Mouse (Mus musculus): ENCODE data around the gene B3galnt1. TPM values are rescaled to one million over a fixed set of nuclear protein-coding genes. Genes with fewer than 3 reads are reported as not detected.
"Not testable (repeated sequence)": the region's sequence is repeated elsewhere in the genome, so short reads cannot be mapped to it uniquely, and the experiment has no call there.

Gene B3galnt1
- total RNA-seq, 2 experiments from 2014 or later = 2.8 to 3.2 TPM

DNA sequence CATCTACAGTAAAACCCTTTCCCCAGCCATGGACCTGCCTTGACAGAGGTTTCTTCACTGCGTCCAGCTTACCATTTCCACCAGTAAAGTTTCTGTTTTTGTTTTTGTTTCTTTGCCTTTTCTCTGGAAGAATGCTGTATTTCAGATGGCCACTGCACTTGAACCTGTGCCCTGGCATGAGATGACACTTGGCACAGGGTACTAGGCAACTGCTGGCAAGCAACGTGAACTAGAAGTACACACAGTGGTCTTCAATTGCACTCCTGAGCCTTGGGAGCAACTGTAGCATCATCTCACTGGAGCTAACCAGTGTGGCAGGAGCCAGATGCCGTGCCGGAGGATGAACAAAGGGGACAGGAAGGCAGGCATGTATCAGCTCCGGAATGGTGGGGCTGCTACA, 26.2 kb downstream of the B3galnt1 start:
- DNase-seq = no peak
- intact Hi-C loops (cut with DNase I) = no loop called here

DNA sequence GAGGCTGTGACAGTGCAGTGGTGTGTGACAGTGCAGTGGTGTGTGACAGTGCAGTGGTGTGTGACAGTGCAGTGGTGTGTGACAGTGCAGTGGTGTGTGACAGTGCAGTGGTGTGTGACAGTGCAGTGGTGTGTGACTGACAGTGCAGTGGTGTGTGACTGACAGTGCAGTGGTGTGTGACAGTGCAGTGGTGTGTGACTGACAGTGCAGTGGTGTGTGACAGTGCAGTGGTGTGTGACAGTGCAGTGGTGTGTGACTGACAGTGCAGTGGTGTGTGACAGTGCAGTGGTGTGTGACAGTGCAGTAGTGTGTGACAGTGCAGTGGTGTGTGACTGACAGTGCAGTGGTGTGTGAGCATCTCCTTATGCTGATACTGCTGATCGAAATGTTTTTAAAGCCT, 33.2 kb downstream of the B3galnt1 start:
- DNase-seq; intact Hi-C loops (cut with DNase I): not testable (repeated sequence)

DNA sequence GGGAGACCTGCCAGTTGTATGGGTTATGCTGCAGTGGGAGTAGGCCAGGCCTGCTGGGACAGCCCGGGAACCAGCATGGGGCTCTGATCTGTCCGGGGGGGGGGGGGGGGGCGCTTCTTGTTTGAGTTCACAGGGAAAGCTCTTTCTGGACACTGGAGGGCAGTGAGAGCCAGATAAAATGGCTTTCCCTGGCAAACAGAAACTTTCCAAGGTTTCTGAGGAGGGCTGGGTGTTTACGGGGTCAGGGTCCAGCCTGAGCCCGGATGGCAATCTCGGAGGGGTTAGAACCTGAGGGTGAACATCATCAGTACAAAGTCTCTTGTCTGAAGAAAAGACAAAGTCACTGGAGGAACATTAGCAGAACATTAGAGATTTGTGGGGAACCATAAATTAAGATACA, 35.4 kb downstream of the B3galnt1 start:
- intact Hi-C loops (cut with DNase I) = no loop called here
- no peak for DNase-seq

DNA sequence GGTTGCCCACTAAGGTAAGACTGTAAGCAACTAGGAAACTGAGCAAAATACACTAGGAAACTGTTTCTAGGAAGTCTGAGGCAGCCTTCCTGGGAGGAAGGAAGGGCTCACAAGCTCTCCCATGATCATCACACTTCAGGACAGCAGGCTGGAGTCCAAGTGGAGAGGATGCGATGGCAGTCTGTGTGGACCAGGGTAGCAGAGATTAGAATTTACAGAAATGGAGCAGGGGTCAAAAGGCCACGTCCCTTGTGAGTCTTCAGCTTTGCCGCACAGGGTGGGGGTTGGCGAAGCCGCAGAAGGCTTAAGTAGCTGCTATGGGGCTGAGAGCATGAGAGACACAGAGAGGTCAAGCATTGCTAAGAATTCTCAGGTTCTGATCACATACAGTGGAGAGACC, 37.1 kb downstream of the B3galnt1 start:
- DNase-seq = peak; percentile 11 to 14
- intact Hi-C loops (cut with DNase I) = no loop called here

DNA sequence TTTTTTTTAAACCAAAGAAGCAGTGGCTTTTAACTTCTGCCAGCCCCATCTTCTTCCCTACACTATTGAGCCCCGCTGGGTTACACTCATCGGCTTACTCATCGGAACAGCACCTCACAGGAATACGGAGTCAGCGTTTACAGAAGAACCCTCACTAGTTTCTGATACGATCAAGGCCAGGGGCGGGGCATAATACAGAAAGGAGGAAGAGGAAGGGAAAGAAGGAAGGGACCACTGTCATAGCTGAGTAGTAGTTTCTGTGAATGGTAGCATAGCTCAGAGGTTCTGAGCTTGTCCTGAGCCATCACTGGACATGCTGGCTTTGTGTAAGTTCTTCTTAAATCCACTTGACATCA, 38.8 kb downstream of the B3galnt1 start:
- intact Hi-C loops (cut with DNase I) = no loop called here
- DNase-seq = no peak

DNA sequence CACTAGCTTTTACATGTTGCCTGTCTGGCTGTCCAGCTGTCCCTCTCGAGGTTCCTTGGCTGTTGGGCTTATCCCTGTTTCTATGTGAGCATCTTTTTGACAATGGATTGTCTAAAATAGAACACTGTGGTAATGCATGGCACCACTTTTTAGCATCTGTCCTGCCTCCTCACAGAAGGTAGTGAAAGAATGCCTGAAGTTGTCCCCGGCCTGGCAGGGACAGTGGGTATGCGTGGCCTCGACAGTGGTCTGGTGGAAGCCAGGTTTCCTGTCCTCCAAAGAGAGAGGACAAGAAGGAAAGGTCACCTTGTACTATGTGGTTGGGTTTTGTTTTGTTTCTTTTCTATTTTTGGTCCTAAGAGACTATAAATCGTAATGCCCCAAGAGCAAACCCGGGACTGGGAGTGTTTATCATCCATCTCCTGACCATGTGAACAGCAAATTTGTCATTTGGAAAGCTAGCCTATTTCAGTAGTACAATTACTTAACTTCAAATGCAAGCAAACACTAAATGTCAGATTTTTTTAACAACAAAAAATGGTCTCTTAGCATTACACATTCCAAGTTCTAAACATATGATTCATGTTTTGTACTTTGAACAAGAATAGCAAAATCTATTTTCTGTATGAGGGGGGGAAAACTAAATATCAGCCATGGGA, 39.3 kb downstream of the B3galnt1 start:
- intact Hi-C loops (cut with DNase I) = no loop called here

DNA sequence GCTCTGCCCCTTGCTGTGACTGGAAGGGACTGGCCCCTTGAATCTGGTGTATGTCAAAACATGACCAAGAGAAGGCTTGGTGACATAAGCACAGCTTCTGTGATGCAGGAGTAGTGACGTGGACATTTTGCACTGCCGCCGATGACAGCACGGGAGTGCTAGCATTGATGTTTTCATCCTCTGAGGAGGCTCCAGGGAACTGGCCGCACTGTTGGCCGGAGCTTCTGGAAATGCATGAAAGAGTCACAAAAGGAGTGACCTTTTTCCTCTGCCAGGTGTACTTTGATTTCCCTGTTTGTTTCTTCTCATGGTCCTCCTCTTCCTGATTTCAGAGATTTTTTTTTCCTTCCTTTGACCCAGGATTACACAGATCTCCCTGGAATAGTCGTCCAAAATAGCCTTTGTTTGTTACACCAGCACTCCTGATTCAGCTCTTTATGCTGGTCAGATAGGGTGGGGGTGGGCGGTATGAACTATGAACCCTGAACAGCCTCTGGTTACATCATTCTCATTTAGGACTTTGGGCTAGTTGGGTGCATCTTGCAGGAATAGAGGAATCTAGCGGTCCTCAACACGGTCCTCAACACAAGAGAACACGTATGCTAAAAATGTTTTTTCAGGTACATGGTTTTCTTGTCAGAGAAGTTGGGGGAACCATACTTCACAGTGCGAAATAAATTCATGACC, 42.5 kb downstream of the B3galnt1 start:
- no peak for DNase-seq
- intact Hi-C loops (cut with DNase I) = no loop called here

More for the DNA sequence above, 39.3 kb downstream of the B3galnt1 start:
- no peak for DNase-seq

DNA sequence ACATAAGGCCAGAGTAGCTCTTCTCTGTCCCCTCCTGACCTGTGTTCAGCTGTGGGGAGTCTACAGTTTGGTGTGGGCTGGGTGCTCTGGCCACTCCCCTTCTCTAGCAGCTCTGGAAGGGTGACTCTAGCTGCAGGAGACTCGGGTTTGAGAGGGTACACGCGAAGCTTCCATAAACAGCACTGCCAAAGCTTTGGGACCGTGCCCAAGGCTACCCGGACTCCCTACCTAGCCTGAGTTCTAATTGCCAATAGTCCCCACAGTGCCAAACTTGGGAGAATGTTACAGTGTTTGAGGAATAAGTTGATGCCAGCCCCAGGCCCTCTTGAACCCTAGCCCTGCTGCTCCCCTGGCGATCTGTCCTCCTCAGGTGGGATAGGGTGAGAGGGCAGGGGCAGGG, 43.2 kb downstream of the B3galnt1 start:
- intact Hi-C loops (cut with DNase I) = no loop called here
- no peak for DNase-seq

DNA sequence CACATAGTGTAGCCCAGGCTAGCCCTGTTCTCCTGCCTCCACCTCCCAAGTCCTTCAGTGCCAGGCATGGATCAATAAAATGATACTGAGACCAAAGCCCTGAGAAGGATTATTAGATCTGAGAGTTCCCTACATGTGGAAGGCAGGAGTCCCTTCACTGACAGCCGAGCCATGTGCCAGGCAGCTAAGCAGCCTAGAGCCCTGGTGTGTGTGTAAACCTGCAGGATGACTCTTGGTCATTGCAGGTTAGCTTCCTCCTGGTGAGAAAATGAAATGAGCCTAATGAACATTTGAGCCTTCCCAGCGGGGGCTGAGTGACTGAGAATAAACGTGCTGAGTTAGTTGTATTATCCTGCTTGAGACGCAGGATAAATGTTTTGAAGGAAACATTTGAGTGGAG, 49.2 kb downstream of the B3galnt1 start:
- intact Hi-C loops (cut with DNase I) = no loop called here
- DNase-seq = no peak

DNA sequence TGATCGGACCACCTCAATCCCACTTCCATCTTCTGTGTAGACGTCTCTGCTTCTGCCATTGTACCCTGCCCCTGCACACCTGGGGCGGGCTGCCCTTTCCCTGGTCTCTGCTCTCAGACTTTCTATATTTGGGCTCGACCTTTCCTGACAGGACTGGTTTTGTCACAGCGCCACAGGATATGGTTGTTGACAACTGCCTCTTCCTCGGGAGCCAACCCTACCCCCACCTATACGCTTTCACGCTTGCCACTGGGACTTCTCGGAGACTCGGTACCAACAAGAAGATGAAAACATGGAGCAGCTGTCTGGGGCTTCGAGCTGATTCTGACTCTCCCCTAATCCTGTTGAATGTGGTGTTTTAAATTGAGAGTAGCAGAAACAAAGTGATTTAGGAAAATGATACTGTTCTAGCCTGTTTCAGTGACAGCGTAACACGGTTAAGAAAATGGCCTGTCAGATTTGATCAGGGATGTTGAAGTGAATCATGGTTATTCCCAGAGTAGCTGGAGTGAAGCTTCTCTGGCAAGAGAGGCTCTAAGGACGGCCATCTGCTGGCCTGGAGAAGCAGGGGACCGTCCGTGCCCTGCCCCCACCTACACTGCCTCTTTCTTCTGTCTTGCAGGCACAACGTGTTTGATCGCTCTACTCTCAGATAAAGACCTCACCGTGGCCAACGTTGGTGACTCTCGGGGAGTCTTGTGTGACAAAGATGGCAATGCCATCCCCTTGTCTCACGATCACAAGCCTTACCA, 49.9 kb downstream of the B3galnt1 start:
- no peak for DNase-seq
- intact Hi-C loops (cut with DNase I) = no loop called here

DNA sequence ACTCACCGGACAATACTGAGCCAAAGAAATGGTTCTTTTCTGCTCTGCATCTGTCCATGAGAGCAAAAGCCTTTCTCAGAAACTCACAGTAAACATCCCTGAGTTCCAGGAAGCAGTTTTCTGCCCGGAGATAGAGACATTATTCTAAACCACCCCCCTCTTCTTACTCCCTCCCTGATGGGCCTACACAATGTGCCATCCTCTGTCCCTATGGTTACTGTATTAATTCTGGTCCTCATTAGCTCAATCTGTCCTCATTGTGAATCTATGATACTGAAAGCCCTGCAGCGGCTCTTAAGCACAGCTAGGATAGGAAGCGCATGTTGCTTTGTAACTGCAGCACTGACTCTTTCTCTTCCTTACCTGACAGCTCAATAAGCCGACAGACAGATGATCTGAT, 53.7 kb downstream of the B3galnt1 start:
- no peak for DNase-seq
- intact Hi-C loops (cut with DNase I) = no loop called here

DNA sequence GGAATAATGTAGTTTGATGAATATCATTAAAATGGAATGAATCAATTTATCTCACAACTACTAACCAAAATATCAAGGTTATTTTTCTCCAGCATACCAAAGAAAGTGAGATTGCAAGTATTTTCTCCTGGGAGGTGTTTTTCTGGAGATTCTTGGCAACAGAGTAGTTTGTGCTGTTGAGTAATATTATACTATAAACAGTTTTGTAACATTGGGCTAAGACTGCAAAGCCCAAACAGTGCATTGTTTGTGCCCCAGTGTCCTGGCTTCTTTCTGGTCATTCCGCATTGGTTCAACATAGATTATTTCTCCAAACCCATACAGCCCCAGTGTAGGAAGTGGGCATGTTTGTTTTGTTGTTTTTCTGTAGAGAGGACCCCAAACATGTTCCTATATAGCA, 55.0 kb downstream of the B3galnt1 start:
- no peak for DNase-seq
- intact Hi-C loops (cut with DNase I) = no loop called here

DNA sequence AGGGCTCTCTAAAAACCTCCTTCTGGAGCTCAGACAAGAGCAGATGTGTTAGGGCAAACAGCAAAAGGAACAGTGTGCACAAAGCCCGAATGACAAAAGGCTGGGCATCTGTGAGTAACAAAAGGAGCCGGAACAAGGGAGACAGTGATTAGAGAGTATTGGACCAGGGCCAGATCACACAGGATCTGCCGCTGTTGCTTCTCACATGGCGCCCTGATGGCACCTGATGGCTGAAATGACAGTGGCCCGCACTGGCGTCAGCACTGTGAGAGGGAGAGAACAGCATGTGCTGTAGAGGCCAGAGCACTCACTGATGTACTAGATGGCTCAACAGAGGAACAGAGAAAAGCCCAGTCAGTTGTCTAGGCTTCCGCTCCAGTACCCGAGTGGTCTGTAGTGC, 55.8 kb downstream of the B3galnt1 start:
- no peak for DNase-seq
- intact Hi-C loops (cut with DNase I) = no loop called here

DNA sequence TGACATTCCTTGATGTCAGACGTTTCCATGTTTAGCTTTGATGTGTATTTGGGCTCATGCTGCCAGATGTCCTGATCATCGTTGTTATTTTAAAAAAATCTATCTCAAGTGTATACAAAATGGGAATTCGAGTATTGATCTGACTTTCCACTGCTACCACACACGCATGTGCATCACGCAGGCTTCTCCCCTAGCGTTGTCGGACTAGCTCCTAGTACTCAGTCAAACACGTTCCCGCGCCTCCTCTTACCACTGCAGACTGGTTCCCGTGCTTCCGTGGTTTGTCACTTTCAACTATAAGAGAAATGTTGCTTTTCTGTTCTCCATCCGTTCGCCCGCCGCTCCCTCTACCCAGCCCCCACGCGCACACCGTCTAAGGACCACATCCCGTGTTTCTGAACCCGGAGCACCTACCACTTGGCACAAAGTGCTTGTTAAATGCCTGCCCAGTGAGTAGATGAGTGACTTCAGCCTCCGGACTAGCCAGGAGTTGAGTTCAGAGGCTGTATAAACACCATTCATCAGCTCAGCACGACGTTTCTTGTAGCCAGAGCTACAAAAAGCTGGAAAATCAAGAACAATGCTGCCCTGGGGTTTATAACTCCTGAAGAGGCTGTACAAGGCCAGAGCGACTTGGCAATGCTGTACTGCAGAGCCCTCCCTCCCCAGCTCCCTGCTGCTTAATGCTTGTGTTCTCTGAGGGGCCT, 62.7 kb downstream of the B3galnt1 start:
- no peak for DNase-seq
- intact Hi-C loops (cut with DNase I) = no loop called here

DNA sequence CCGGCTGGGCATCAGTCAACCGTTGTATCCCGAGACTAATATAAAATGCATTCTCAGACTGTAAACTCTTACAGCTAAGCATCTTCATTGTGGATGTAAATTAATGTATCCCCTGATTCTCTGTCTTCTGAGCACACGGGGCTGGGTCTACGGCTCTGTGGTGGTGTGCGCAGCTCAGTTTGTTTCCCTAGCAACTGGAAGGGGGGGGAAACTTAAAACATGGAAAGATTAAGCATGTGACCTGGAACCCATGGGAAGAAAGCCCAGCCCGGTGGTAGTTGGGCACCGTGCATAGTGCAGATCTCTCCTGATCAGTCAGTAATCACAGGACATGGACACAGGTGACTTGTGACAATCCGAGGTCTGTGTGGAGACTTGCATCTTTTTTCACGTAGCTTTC, 63.3 kb downstream of the B3galnt1 start:
- intact Hi-C loops (cut with DNase I) = no loop called here
- no peak for DNase-seq

DNA sequence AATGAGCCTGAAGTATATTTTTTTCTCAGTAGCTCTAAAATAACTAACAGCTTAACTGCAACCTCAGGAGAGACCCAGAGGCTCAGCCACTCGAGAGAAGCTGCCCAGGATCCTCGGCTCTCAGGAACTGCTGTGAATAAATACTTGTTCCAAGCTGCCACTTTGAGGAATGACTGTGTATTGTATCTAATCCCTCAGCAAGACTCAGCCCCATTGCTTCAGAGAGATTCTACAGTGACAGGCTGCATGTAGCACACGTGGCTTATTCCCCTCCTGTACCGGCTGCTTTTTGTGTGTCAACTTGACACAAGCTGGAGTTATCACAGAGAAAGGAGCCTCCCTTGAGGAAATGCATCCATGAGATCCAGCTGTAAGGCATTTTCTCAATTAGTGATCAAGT, 66.1 kb downstream of the B3galnt1 start:
- no peak for DNase-seq
- intact Hi-C loops (cut with DNase I) = no loop called here

DNA sequence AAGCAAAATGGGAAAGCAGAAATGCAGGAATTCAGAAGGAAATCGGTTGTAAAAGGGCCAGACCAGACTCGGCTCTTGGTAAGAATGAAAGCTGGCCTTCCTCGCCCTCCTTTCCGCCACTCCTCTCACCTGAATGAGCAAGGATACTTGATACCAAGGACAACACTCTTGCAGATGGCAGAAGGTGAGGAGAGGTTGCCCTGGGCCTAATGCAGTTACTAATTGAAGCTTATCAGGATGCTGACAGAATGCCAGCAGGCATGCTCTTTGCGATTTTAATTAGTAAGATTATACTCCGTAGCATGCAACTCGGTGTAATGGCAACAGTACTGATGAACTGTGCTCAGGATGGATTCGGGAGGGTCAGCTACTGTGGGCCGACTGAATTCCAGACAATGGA, 67.2 kb downstream of the B3galnt1 start:
- intact Hi-C loops (cut with DNase I) = no loop called here
- no peak for DNase-seq

DNA sequence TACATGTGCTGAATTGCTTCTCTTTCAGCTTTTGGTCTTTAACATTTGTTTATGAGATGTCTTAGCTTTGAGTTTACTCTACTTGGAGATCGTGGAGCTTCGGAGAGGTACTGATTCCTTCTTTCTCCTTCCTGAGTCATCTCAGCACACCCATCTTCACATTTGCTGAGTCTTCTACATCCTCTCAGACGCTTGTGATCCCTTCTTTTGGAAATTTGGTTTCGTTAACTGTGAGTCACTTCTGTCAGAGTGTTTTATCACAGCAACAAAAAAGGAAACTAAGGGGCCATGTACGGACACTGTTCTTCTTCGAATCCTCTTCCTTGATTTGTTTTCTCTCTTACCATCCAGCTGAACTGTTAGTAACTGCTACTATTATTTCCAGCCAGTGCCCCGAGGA, 69.2 kb downstream of the B3galnt1 start:
- DNase-seq = no peak
- intact Hi-C loops (cut with DNase I) = no loop called here

DNA sequence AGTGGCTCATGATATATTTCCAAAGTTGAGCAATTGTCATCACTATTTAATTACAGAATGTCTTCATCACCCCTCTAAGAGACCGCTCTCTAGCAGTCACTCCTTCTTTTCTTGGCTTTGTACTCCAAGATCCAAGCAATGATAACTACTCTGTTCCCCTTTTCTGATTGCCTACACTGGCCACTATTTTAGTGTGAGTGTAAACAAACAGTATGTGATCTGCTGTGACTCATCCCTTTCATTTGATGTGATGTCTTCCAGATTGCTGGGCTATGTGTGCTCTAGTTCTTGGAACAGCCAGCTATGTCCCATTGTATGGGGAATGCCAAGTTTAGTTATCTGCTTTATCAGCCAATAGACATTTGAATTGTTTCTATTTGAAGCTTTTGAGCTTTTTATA, 71.4 kb downstream of the B3galnt1 start:
- intact Hi-C loops (cut with DNase I) = no loop called here

DNA sequence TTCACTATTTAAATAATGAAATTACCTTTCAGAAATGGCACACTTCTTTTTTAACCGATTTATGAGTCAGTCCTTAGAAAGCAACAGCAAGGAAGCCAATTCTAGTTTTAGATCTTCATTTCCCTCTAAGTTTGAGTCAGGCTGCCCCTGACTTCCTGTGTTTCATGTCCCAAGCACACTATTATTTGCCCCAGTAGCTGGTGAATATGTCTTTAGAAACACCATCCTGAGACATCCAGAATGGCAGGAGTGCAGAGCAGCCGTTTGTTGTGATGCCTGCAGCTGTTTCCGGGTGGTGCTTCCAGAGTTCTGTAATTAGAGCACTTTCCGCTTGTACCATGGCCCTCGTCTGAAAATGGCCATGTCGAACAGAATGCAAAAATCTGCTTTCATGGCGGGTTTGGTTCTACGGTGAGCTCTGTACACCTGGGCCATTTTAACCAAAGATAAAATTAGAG, 73.7 kb downstream of the B3galnt1 start:
- no peak for DNase-seq
- intact Hi-C loops (cut with DNase I) = no loop called here

More for the DNA sequence above, 71.4 kb downstream of the B3galnt1 start:
- DNase-seq = no peak

Data from heart, postnatal 14 days (tissue).